Mouse (Mus musculus) ovary, adult 18-20 months (tissue): ENCODE results near the gene Nsf.
"Not testable (repeated sequence)": the region's sequence is repeated elsewhere in the genome, so short reads cannot be mapped to it uniquely, and the experiment has no call there.

Experiments used
- DNase-seq: peaks from one replicate; pipeline ENCODE4 v3.0.0; 2022; ENCODE audit warnings: low spot score, mixed read lengths

Nsf gene

DNA sequence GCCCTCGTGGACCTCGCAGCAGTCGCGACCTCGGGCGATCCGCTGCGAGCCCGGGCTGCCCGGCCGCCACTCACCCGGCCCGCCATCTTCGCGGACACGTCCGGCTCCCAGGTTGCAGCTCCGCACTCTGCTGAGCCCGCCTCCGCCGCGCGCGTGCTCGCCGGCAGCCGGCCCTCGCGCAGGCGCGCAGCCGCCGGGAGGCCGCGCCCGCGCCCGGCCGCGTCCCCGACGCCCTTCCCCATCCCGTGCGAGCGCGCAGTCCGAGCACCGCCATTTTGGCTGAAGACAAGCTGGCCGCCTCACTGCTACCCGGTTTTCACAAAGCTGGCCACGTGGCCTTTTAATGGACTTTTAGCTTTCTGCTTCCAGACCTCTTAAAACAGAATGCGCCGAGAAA, at the start of gene Nsf:
Nsf (minus strand) TSS at position 161 of the 397 bp plus-strand sequence.
- peak; percentile 76 for DNase-seq

- no peak for DNase-seq
These were observed 49.5 kb upstream of the Nsf start for GRCm38 (mm10) chr11:104003397-104003796.

GRCm38 (mm10) chr11:104002191-104002590, 48.3 kb upstream of the Nsf start:
- no peak for DNase-seq

GRCm38 (mm10) chr11:104001395-104001955, 47.6 kb upstream of the Nsf start:
- no peak for DNase-seq

- DNase-seq: no peak
These were observed 47.0 kb upstream of the Nsf start for GRCm38 (mm10) chr11:104000667-104001394.

DNA sequence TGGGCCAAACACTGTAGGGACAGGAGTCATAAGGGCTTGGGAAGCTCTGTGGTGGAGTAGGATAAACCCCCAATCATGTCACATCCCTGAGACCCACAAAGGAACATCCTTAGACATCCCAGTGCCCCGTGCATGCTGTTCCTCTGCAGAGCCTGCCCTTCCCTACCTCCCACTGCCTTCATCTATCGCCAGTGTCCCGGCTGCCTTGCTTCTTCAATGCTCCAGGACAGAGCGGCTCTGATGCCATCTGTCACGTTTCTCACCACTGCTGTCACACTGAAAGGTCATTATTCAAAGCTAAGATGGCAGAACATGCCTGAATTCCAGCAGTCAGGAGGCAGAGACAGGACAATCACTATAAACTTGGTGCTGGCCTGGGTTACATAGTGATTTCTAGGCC, 44.9 kb upstream of the Nsf start:
- DNase-seq: no peak

- peak; percentile 6 for DNase-seq
These were observed 43.5 kb upstream of the Nsf start for GRCm38 (mm10) chr11:103997385-103997784.

DNA sequence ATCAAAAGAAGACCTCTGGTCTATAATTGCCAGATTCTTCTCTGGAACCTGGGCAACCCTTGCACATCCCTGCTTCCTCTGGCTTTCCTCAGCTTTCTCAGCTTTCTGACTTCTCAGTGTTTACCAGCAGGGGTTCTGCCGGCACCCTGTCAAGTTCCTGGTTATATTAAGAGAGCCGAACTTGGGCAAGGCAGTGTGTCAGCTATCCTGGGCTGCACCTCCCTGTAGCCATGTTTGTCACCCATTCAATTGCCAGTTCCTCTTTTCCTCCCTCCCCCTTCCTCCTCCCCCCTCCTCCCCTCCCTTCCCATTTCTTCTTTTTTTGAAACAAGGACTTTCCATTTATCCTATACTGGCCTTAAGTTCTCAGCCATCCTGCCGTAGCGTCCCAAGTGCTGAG, 38.8 kb upstream of the Nsf start:
- DNase-seq: no peak

DNA sequence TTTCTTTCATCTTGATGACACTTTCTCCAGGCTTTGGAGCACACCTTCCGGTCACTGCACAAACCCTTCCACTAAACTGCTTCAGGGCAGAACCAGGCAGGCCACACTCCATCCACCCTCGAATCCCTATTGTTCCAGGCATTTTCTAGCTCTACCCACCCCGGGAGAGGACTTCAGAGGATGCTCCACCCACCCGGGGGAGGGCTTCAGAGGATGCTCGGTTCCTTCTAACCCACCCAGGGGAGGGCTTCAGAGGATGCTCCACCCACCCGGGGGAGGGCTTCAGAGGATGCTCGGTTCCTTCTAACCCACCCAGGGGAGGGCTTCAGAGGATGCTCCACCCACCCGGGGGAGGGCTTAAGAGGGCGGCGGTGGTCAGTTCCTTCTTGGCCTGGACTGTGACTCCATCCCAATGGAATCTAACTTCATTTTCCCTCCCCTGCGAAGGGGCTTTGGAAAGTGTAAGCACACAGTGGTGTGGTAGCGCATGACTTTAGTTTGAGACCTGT, 36.2 kb upstream of the Nsf start:
- not testable (repeated sequence) for DNase-seq

GRCm38 (mm10) chr11:103987423-103987822, 33.6 kb upstream of the Nsf start:
- peak; percentile 15 for DNase-seq

DNA sequence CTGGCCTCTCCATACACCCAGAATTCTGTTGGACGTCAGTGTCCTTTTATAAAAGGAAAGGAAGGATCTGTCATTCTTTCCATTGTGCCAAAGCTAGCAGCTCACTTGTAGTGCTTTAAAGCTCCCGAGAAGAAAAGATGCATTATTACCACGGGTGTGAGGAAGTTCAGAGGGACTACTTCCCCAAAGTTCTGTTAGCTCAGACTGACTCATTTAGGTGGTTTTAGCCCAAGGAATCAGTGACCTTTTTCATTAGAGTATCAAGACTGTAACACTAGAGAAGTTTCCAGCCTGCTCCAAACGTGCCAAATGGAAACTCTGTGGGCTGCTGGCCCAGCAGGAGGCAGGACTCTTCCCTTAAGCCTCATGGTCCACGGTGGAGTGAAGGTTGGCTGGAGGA, 30.2 kb upstream of the Nsf start:
- DNase-seq: no peak

GRCm38 (mm10) chr11:103981826-103982225, 28.0 kb upstream of the Nsf start:
- DNase-seq: no peak

GRCm38 (mm10) chr11:103979381-103979780, 25.5 kb upstream of the Nsf start:
- no peak for DNase-seq

DNA sequence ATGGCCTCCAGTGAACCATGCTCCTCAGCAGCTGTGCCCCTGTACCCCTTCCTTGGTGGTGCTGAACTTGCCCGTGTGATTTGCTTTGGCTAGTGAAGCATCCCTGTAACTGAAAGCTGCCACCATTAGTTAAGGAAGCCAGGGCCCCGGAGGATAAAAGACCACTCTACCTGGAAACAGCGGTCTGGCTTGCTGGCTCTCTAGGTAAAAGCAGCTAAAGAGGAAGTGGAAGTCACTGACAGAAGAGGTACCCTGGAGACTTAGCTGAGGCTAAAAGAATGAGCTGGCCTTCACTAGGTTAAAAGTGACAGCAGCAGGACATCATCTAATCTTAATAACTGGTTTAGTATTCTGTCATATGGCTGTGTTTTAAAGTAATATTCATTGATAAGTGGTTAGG, 17.0 kb upstream of the Nsf start:
- no peak for DNase-seq

DNA sequence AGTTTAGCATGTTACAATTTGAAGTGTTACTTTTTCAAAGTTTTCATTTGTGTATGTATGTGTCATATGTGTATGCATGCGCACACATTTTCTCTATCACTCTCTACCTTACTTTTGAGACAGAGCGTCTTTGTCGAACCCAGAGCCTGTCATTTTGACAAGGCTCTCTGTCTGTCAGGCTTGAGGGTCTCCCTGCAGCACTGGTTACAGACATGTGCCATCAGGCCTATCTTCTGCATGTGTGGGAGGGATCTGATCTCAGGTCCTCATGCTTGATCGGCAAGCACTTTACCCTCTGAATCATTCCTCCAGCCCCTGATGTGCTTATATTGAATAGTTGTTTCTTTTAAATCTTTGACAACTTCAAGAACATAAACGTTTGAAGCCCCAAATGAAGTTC, 15.4 kb upstream of the Nsf start:
- no peak for DNase-seq

- no peak for DNase-seq
These were observed 13.4 kb upstream of the Nsf start for GRCm38 (mm10) chr11:103967106-103967735.

DNA sequence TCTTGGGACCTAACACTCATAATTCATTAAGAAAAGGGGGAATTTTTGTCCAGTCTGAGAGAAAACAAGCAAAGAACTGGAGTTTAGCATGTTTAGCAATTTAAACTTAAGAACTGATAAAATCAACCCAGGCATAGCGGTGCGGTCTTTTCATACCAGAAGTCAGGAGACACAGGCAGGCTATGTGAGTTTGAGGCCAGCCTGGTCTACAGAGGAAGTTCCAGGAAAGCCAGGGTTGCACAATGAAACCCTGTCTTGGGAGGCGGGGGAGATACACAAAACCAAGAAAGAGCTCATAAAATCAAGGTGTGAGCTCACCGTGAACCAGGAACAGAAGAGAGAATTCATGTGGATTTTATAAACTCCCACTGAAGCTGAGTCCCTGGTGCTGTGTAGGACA, 3.0 kb upstream of the Nsf start:
- no peak for DNase-seq

GRCm38 (mm10) chr11:103953032-103953895, 592 bp downstream of the Nsf start:
- DNase-seq: no peak

DNA sequence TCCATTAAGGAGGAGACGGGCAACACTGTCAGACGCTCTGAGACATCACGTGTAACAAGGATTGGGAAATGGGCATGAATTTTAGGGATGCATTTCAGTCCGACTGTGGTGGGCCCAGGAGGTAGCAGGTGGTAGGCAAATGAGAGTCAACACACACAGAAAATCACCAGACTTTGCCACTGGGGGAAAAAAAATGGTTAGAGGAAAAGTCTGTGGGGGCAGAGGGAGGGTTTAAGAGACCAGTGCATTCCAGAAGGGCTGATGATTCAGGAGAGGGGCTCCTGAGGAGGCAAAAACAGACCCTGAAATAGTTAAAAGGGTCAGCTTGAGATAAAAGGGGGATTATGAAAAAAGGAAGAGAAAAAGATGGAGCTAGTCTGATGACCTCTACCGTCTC, 1.2 kb downstream of the Nsf start:
- no peak for DNase-seq

GRCm38 (mm10) chr11:103951106-103951505, 2.8 kb downstream of the Nsf start:
- no peak for DNase-seq

DNA sequence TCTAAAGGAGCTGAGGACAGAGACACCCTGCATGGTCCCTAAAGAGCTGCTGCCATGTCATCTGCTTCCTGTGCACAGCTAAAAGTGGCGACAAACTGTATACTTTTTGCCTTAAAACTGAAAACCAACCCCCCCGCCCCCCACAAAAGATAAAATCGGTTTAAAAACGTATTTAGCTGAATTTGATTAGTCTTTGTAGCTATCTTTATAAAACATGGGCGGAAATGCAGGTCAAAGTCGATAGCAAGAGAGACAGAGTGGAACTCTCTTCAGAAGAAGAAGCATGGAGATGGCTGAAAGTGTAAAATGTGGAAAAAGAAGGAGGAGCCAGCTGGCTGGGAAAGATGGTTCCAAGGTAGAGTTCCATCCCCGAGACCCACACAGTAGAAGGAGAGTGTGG, 4.9 kb downstream of the Nsf start:
- no peak for DNase-seq

- no peak for DNase-seq
These were observed 11.1 kb downstream of the Nsf start for GRCm38 (mm10) chr11:103942740-103943139.
